Mouse (Mus musculus): ENCODE results near the gene Magi1.

GRCm38 (mm10) chr6:94287387-94287786, 3.7 kb upstream of the Magi1 start:
- no peak for TF ChIP-seq USF1 (IDR thresholded peaks at IDR 0.05; ENCODE audit: low read depth)
- no peak for TF ChIP-seq POLR2A (IDR thresholded peaks at IDR 0.05; ENCODE audit: insufficient read length, low read depth)
- no peak for TF ChIP-seq CEBPB (IDR thresholded peaks at IDR 0.05; ENCODE audit: insufficient read depth, poor library complexity, severe bottlenecking)
- TF ChIP-seq MYOG (IDR thresholded peaks at IDR 0.05; ENCODE audit: control insufficient read depth in 1 of 3, insufficient read depth in 1 of 3, insufficient read length in 2 of 3, low read depth in 2 of 3) = no peak
- TF ChIP-seq POLR2AphosphoS2 (IDR thresholded peaks at IDR 0.05; ENCODE audit: insufficient read length, low read depth) = no peak
- no peak for TF ChIP-seq E2F4 (IDR thresholded peaks at IDR 0.05; ENCODE audit: insufficient read depth)
- no peak for TF ChIP-seq TCF3 (IDR thresholded peaks at IDR 0.05; ENCODE audit: insufficient read length, low read depth)
- no peak for TF ChIP-seq MAX (IDR thresholded peaks at IDR 0.05; ENCODE audit: low read depth)
- no peak for TF ChIP-seq TCF12 (IDR thresholded peaks at IDR 0.05; ENCODE audit: insufficient read depth, poor library complexity, severe bottlenecking)

Data from myocyte (in vitro differentiated cells).